Mouse (Mus musculus) testis, adult 2 months (tissue): Measurements from ENCODE around the gene Trim40. TPM values are rescaled to one million over a fixed set of nuclear protein-coding genes. Genes with fewer than 3 reads are reported as not detected.

Source experiments
- H3K27ac ChIP-seq: fragments of 200-500 bp; 2 replicates; pipeline ENCODE4 v1.5.1; 2012; ENCODE audit warnings: low read depth, low read length; ENCODE audit not compliant: control insufficient read depth, insufficient read depth
- H3K27me3 ChIP-seq: fragments of 200-500 bp; 2 replicates; pipeline ENCODE4 v1.6.1; 2012; ENCODE audit warnings: mild to moderate bottlenecking, low read length, moderate library complexity; ENCODE audit not compliant: control insufficient read depth, insufficient read depth
- H3K36me3 ChIP-seq: fragments of 200-500 bp; 2 replicates; pipeline ENCODE4 v1.6.1; 2012; ENCODE audit warnings: mild to moderate bottlenecking, low read length; ENCODE audit not compliant: control insufficient read depth, insufficient read depth
- H3K4me1 ChIP-seq: fragments of 200-500 bp; 2 replicates; pipeline ENCODE4 v1.6.1; 2012; ENCODE audit warnings: low read length; ENCODE audit not compliant: control insufficient read depth, insufficient read depth
- H3K4me3 ChIP-seq: fragments of 200-500 bp; 2 replicates; pipeline ENCODE4 v1.5.1; 2012; ENCODE audit warnings: low read depth, mild to moderate bottlenecking, low read length, moderate library complexity, mixed read lengths; ENCODE audit not compliant: control insufficient read depth
- CTCF ChIP-seq: fragments of 200-500 bp; IDR thresholded peaks from 2 replicates; pipeline ENCODE4 v1.5.1; 2012; ENCODE audit warnings: low read depth, mild to moderate bottlenecking, inconsistent platforms, low read length, moderate library complexity; ENCODE audit not compliant: control insufficient read depth, insufficient read depth, insufficient replicate concordance
- POLR2A ChIP-seq: fragments of 200-500 bp; IDR thresholded peaks from 2 replicates; pipeline ENCODE4 v1.6.1; 2012; ENCODE audit warnings: low read depth, mild to moderate bottlenecking, inconsistent platforms, low read length, moderate library complexity; ENCODE audit not compliant: control insufficient read depth
- polyA plus RNA-seq: library from polyadenylated mRNA; depleted of rRNA; stranded (reverse); fragments of >200 nt; gene quantifications from 2 replicates; pipeline ENCODE4 v1.2.3, GENCODE M21; 2012; rRNA removed

Gene Trim40
- polyA plus RNA-seq: not detected in 2 replicates

DNA sequence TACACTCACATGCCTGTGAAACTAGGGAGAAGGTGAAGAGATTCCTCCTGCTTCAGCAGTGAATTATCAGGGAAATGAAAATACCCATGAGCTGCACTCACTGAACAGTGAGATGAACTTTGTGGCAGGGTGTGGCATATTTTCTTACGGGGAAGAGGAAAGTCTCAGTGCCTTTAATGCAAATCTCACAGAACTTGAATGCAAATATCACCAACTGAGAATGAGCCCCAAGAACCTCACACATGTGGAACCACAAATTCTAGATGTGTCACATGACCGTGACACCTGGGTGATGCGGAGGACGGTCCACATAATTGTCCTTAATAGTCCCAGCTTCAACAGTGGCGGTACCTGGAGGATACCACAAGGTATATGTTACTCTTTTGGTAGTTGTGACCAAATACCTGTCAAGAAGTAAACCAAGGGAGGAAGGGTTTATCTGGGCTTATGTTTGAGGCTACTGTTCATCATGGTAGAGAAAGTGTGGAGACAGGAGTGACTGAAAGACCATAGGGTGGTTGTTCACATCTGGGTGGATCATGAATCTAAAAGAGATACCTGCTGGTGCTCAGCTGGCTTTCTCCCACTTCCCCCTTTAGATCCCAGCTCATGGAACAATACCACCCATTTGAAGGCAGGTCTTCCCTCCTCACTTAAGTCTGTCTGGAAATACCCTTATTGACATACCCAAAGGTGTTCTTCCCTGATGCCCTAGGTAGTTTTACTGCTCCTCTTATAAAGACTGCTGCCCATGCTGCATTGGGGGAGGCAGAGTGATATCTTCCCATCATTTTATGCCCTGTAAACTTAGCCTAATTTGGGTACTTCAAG is at the start of gene Trim40:
Gene Trim40 (minus strand): TSS at position 51 of the 831 bp plus-strand sequence.
- no peak for TF ChIP-seq POLR2A
- no peak for TF ChIP-seq CTCF
- Histone ChIP-seq H3K27ac (no peak within 1 kb of the TSS), H3K27me3 (no peaks in the 10 kb centered on the region), H3K36me3 (no peaks in the 10 kb centered on the region), H3K4me3 (no peak within 1 kb of the TSS), H3K4me1 (no peaks in the 10 kb centered on the region)

GRCm38 (mm10) chr17:36938056-36938455 is 48.1 kb upstream of the Trim40 start:
- Histone ChIP-seq H3K27me3 (no peaks in the 10 kb centered on the region), H3K36me3 (no peaks in the 10 kb centered on the region), H3K4me3 (no peak overlapping the region), H3K4me1 (peaks cover 8% of the 10 kb centered on the region), H3K27ac (no peak overlapping the region)
- TF ChIP-seq POLR2A (no peak), CTCF (no peak)

- no peaks in the 10 kb centered on the region for H3K27me3 ChIP-seq
- no peaks in the 10 kb centered on the region for H3K4me1 ChIP-seq
- no peak overlapping the region for H3K4me3 ChIP-seq
- H3K27ac ChIP-seq: no peak overlapping the region
- no peaks in the 10 kb centered on the region for H3K36me3 ChIP-seq
- TF ChIP-seq CTCF (no peak), POLR2A (no peak)
Measured at GRCm38 (mm10) chr17:36931806-36932205, 41.9 kb upstream of the Trim40 start.

DNA sequence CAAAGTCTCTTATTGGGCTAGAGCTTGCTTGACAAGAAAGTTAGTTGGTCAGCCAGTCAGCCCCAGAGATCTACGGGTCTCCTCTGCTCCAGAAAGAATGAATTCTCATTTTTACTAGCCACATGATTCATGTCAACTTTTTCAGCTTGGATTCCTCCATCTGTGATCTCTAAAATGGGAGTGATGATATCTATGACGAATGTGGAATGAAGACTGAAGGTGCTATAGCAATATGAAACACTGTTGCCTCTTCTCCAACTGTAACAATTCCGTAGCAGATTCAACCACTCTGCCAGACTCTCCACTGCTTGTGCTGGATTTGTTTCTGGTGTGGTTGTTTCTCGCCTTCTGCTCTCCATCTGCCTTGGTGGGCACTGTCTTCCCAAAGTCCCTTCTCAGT is 41.2 kb upstream of the Trim40 start:
- no peaks in the 10 kb centered on the region for H3K4me1 ChIP-seq
- H3K27ac ChIP-seq: no peak overlapping the region
- no peak for TF ChIP-seq POLR2A
- TF ChIP-seq CTCF: no peak
- H3K36me3 ChIP-seq: no peaks in the 10 kb centered on the region
- H3K4me3 ChIP-seq: no peak overlapping the region
- H3K27me3 ChIP-seq: no peaks in the 10 kb centered on the region

DNA sequence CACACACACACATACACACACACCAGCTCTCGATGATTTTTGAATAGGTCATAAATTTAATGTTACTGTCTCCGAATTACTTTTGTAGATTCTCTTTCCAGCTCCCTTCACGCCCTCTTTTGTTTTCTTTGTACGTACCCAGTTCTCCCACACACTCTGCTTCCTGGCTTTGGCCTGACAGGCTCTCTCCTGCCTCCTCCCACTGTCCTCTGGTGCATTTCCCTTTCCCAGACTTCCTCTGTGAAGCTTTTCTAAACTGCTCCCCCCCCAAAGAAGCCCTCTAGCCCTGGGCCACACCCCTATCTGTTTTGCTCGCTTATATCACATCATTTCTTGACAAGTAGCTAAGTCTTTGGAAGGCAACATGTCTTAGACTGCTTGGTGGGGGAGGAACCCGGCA is 40.3 kb upstream of the Trim40 start:
- H3K36me3 ChIP-seq: no peaks in the 10 kb centered on the region
- no peaks in the 10 kb centered on the region for H3K4me1 ChIP-seq
- TF ChIP-seq CTCF: no peak
- no peak for TF ChIP-seq POLR2A
- no peaks in the 10 kb centered on the region for H3K27me3 ChIP-seq
- no peak overlapping the region for H3K27ac ChIP-seq
- no peak overlapping the region for H3K4me3 ChIP-seq

- Histone ChIP-seq H3K27ac (no peak overlapping the region), H3K36me3 (no peaks in the 10 kb centered on the region), H3K27me3 (no peaks in the 10 kb centered on the region), H3K4me3 (no peak overlapping the region), H3K4me1 (no peaks in the 10 kb centered on the region)
- no peak for TF ChIP-seq POLR2A
- TF ChIP-seq CTCF: no peak
Measured at GRCm38 (mm10) chr17:36929236-36929932, 39.5 kb upstream of the Trim40 start.

GRCm38 (mm10) chr17:36927496-36928120 is 37.7 kb upstream of the Trim40 start:
- no peak overlapping the region for H3K4me3 ChIP-seq
- no peaks in the 10 kb centered on the region for H3K36me3 ChIP-seq
- H3K4me1 ChIP-seq: peaks cover 3% of the 10 kb centered on the region
- TF ChIP-seq CTCF (no peak), POLR2A (no peak)
- no peaks in the 10 kb centered on the region for H3K27me3 ChIP-seq
- no peak overlapping the region for H3K27ac ChIP-seq
